ENCODE assay signal across 14 mouse cellular contexts in the genomic region with DNA sequence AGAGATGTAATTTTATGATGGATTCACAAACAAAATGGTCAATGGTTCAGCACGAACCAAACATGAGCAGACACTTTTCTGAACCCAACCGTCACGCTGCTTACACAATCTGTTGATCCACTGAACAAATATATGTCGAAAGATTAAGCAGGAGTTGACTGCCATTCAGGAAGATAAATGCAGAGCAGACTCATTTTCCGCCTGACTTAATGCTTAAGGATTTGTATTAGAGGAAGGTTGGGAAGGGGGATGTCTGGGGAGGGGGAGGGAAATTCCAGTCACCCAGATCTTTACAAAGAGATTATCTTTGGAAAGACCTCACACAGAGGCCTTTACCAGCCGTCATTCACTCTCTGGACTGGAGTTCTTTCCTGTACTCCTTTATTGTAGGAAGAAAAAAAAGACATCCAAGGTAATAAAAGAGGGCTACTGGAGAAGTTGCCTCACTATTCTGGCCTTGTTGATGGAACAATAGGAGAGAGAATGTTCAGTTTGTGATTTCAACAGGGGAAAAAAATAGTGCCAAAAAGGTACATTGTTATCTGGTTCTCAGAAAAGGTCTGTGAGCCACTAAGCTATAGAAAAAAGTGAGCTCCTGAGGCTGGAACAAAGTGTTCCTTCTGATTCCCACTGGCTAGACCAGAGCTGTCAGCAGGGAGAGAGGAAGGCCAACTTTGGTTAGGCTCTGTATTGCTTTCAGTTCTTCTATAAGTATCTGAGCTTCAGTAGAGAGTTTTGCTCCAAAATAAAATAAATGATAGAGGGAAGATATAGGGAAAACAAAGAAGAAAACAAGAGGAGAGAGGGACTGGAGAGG.
DNase-seq lines count a peak whose midpoint lies in the region; ATAC-seq and TF ChIP-seq lines count a peak whose summit lies in the region.
"Had no signal": no experiment of that assay in that cellular context is flagged by ENCODE, and none has a peak within 500 bp of the region (broad histone marks: within the 10 kb centered on the region; RNA-seq: fewer than 3 reads in every experiment).

No protein-coding gene starts in this region.

- no peaks in the 10 kb centered on the region for H3K9me3 ChIP-seq in neural tube, embryonic 15.5 days (replicated peaks)
- no peaks in the 10 kb centered on the region for H3K9me3 ChIP-seq in forebrain, embryonic 12.5 days
- no peaks in the 10 kb centered on the region for H3K9me3 ChIP-seq in liver, embryonic 14.5 days (ENCODE audit: control insufficient read depth, low read length)

- no peak for ATAC-seq in neural tube, embryonic 15.5 days (ENCODE audit: low FRiP score)
- peak; percentile 91 for ATAC-seq in forebrain, embryonic 12.5 days (ENCODE audit: low FRiP score)
- peak; percentile 51; the same call in 1 of the 2 replicates for ATAC-seq in liver, embryonic 14.5 days (ENCODE audit: insufficient read depth)
- ATAC-seq in megakaryocyte progenitor cell, adult 5-6 weeks (replicated peaks; ENCODE audit: poor library complexity), result no peak

- H3K4me2 ChIP-seq in neural tube, embryonic 15.5 days, result no peak overlapping the region
- peak overlapping the region; percentile 19; the same call in 1 of the 2 replicates for H3K4me2 ChIP-seq in forebrain, embryonic 12.5 days
- H3K4me2 ChIP-seq in liver, embryonic 14.5 days (ENCODE audit: low read depth), result no peak overlapping the region

- peak; percentile 24 for DNase-seq in neural tube, embryonic 10.5 days (ENCODE audit: extremely low spot score, low spot score)
- DNase-seq in liver, embryonic 14.5 days (ENCODE audit: low read depth in 3 of 3, low spot score in 3 of 3), result peak; percentile 9 to 11 (median 10)
- DNase-seq in retina, postnatal 7 days (ENCODE audit: low read depth, low spot score), result peak; percentile 34
- no peak for DNase-seq in MN1 (ENCODE audit: low spot score)
- DNase-seq in kidney, postnatal 10 days, result no peak
- DNase-seq: adrenal gland, adult 2 months; cerebellum, adult 9-11 months; heart, postnatal 10 days; thymus, adult 2 months had no signal

- TF ChIP-seq CTCF in liver, embryonic 14.5 days (IDR thresholded peaks at IDR 0.05; ENCODE audit: low read depth), result no peak

- TF ChIP-seq EP300 in liver, embryonic 14.5 days (IDR thresholded peaks at IDR 0.05; ENCODE audit: low read depth), result no peak

- no peaks in the 10 kb centered on the region for H3K4me1 ChIP-seq in neural tube, embryonic 15.5 days
- H3K4me1 ChIP-seq in forebrain, embryonic 12.5 days, result peaks cover 12% of the 10 kb centered on the region
- 0 out of 4 replicates have a peak, but pooled peaks cover 0 to 2% of the 10 kb centered on the region in 2 experiments for H3K4me1 ChIP-seq in liver, embryonic 14.5 days (replicated peaks; ENCODE audit: control insufficient read depth in 2 of 2, insufficient read depth in 2 of 2, low read length in 1 of 2)

- H3K36me3 ChIP-seq in neural tube, embryonic 15.5 days, result no peaks in the 10 kb centered on the region
- H3K36me3 ChIP-seq in forebrain, embryonic 12.5 days (replicated peaks), result no peaks in the 10 kb centered on the region
- no peaks in the 10 kb centered on the region for H3K36me3 ChIP-seq in liver, embryonic 14.5 days (replicated peaks; ENCODE audit: control insufficient read depth, insufficient read depth, low read depth)

- H3K27ac ChIP-seq in neural tube, embryonic 15.5 days (replicated peaks), result no peak overlapping the region
- H3K27ac ChIP-seq in forebrain, embryonic 12.5 days, result no peak overlapping the region
- no peak overlapping the region for H3K27ac ChIP-seq in liver, embryonic 14.5 days
- H3K27ac ChIP-seq: macrophage had no signal

- H3K27me3 ChIP-seq in neural tube, embryonic 15.5 days (replicated peaks), result 0 out of 2 replicates have a peak, but pooled peaks cover 2% of the 10 kb centered on the region
- H3K27me3 ChIP-seq in forebrain, embryonic 12.5 days, result peaks cover 9% of the 10 kb centered on the region; the same call in 1 of the 2 replicates
- H3K27me3 ChIP-seq in liver, embryonic 14.5 days (ENCODE audit: control insufficient read depth, insufficient read depth, low read length), result no peaks in the 10 kb centered on the region
- H3K27me3 ChIP-seq: CH12.LX had no signal

- 11% methylated on average over 6 of the region's 6 CpGs for WGBS in neural tube, embryonic 15.5 days
- 2% methylated on average over 6 of the region's 6 CpGs for WGBS in forebrain, embryonic 12.5 days
- 33% methylated on average over 6 of the region's 6 CpGs for WGBS in liver, embryonic 14.5 days (ENCODE audit: insufficient replicate concordance)

- H3K4me3 ChIP-seq in neural tube, embryonic 15.5 days (replicated peaks), result no peak overlapping the region
- no peak overlapping the region for H3K4me3 ChIP-seq in forebrain, embryonic 12.5 days (replicated peaks)
- H3K4me3 ChIP-seq in liver, embryonic 14.5 days (ENCODE audit: insufficient read depth in 1 of 2, low read depth in 2 of 2, low read length in 2 of 2), result no peak overlapping the region

- H3K9ac ChIP-seq in neural tube, embryonic 15.5 days (replicated peaks), result no peak overlapping the region
- no peak overlapping the region for H3K9ac ChIP-seq in forebrain, embryonic 12.5 days
- no peak overlapping the region for H3K9ac ChIP-seq in liver, embryonic 14.5 days (replicated peaks)

Comparison
In these comparisons a context has a peak if more than half of its experiments do, and no peak if none do; other contexts are left out.
1. DNase-seq: peak in neural tube, embryonic 10.5 days (single experiment), liver, embryonic 14.5 days (3 of 3) and retina, postnatal 7 days (single experiment); none in MN1 (single experiment) and kidney, postnatal 10 days (single experiment).
2. ATAC-seq: peak in forebrain, embryonic 12.5 days (single experiment) and liver, embryonic 14.5 days (single experiment); none in neural tube, embryonic 15.5 days (single experiment) and megakaryocyte progenitor cell, adult 5-6 weeks (single experiment).